Mouse (Mus musculus): Measurements from ENCODE around the gene Zfp444.

DNA sequence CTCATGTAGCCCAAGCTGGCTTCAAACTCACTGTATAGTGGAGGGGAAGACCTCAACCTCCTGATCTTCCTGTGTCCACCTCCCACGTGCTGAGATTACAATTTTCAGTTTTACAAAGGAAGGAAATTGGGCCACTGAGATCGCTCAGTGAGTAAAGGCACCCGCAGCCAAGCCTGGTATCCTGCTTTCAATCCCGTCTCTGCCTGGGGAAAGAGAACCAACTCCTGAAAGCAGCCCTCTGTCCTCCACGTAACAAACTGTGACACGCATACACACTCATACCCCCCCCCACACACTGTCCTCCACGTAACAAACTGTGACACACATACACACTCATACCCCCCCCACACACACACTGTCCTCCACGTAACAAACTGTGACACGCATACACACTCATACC, 1.6 kb upstream of the Zfp444 start:
- TF ChIP-seq USF1 (IDR thresholded peaks at IDR 0.05; ENCODE audit: low read depth): no peak
- TF ChIP-seq E2F4 (IDR thresholded peaks at IDR 0.05; ENCODE audit: insufficient read depth): no peak
- no peak for TF ChIP-seq TCF12 (IDR thresholded peaks at IDR 0.05; ENCODE audit: insufficient read depth, poor library complexity, severe bottlenecking)
- TF ChIP-seq POLR2AphosphoS2 (IDR thresholded peaks at IDR 0.05; ENCODE audit: insufficient read length, low read depth): no peak
